Mouse (Mus musculus): Measurements from ENCODE around the gene B4galt3. TPM values are rescaled to one million over a fixed set of nuclear protein-coding genes. Genes with fewer than 3 reads are reported as not detected.

B4galt3 gene
- polyA plus RNA-seq, 1 experiment from 2014 or later = 58.4 TPM

GRCm38 (mm10) chr1:171271196-171271595 lies 1.1 kb downstream of the B4galt3 start:
- WGBS = 60% methylated on average over 9 of the region's 9 CpGs
- peak overlapping the region; percentile 97 for H3K4me2 ChIP-seq

DNA sequence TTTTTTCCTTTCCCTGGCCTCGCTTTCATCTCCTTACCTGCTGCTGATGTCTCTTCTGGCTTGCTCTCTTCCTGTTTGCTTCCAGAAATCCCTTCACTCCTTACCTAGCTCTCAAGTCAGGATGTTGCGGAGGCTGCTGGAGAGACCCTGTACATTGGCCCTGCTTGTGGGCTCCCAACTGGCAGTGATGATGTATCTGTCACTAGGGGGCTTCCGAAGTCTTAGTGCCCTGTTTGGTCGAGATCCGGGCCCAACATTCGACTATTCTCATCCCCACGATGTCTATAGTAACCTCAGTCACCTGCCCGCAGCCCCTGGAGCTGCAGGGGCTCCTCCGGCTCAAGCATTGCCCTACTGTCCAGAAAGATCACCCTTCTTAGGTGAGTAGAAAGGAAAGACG lies 1.5 kb downstream of the B4galt3 start:
- no peak overlapping the region for H3K9ac ChIP-seq (ENCODE audit: low read length)
- 79% methylated on average over 10 of the region's 10 CpGs for WGBS
- no peak overlapping the region for H3K4me2 ChIP-seq
- peaks cover 11% of the 10 kb centered on the region for H3K36me3 ChIP-seq (ENCODE audit: control insufficient read depth, insufficient read depth, low read length)
- peaks cover 10% of the 10 kb centered on the region for H3K4me1 ChIP-seq (ENCODE audit: control insufficient read depth, insufficient read depth, low read length)
- ATAC-seq (ENCODE audit: low FRiP score) (no peak), DNase-seq (ENCODE audit: low spot score, missing footprints) (no peak)
- no peak overlapping the region for H3K27ac ChIP-seq (ENCODE audit: low read depth, low read length)
- no peaks in the 10 kb centered on the region for H3K27me3 ChIP-seq (ENCODE audit: control insufficient read depth, insufficient read depth, low read length)
- H3K9me3 ChIP-seq (ENCODE audit: control insufficient read depth, low read length) = no peaks in the 10 kb centered on the region
- H3K4me3 ChIP-seq (ENCODE audit: low read depth, low read length) = no peak overlapping the region

More at GRCm38 (mm10) chr1:171271196-171271595, 1.1 kb downstream of the B4galt3 start:
- Histone ChIP-seq H3K36me3 (ENCODE audit: control insufficient read depth, insufficient read depth, low read length) (peaks cover 11% of the 10 kb centered on the region), H3K4me3 (ENCODE audit: low read depth, low read length) (peak overlapping the region; percentile 74), H3K9ac (ENCODE audit: low read length) (peak overlapping the region; percentile 78; the same call in 1 of the 2 replicates), H3K4me1 (ENCODE audit: control insufficient read depth, insufficient read depth, low read length) (peaks cover 10% of the 10 kb centered on the region), H3K27ac (ENCODE audit: low read depth, low read length) (no peak overlapping the region), H3K9me3 (ENCODE audit: control insufficient read depth, low read length) (no peaks in the 10 kb centered on the region), H3K27me3 (ENCODE audit: control insufficient read depth, insufficient read depth, low read length) (no peaks in the 10 kb centered on the region)
- DNase-seq (ENCODE audit: low spot score, missing footprints) (no peak), ATAC-seq (ENCODE audit: low FRiP score) (no peak)

- Histone ChIP-seq H3K36me3 (ENCODE audit: control insufficient read depth, insufficient read depth, low read length) (peaks cover 11% of the 10 kb centered on the region), H3K27ac (ENCODE audit: low read depth, low read length) (no peak overlapping the region), H3K4me3 (ENCODE audit: low read depth, low read length) (no peak overlapping the region), H3K4me1 (ENCODE audit: control insufficient read depth, insufficient read depth, low read length) (peaks cover 10% of the 10 kb centered on the region), H3K4me2 (no peak overlapping the region), H3K27me3 (ENCODE audit: control insufficient read depth, insufficient read depth, low read length) (no peaks in the 10 kb centered on the region), H3K9me3 (ENCODE audit: control insufficient read depth, low read length) (no peaks in the 10 kb centered on the region), H3K9ac (ENCODE audit: low read length) (no peak overlapping the region)
- ATAC-seq (ENCODE audit: low FRiP score) = no peak
- no peak for DNase-seq (ENCODE audit: low spot score, missing footprints)
- 89% methylated on average over 3 of the region's 3 CpGs for WGBS
Measured at GRCm38 (mm10) chr1:171272086-171272485, 2.0 kb downstream of the B4galt3 start.

DNA sequence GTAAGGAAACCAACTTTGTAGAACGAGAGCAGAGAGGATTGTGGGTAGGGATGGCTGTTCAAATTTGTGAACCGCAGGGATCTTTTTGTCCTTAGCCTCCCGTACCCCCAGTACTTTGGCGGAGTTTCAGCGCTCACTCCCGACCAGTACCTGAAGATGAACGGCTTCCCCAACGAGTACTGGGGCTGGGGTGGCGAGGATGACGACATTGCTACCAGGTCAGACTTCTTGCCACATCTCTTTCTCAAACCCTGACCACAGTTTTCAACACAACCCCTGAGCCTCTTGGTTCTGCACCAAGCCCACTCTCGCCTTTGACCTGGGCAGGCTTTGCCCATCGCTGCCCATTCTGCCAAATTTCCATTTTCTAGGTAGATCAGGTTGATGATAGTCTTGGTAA lies 4.0 kb downstream of the B4galt3 start:
- DNase-seq (ENCODE audit: low spot score, missing footprints) = no peak
- H3K4me1 ChIP-seq (ENCODE audit: control insufficient read depth, insufficient read depth, low read length) = peaks cover 10% of the 10 kb centered on the region
- no peak for ATAC-seq (ENCODE audit: low FRiP score)
- H3K27me3 ChIP-seq (ENCODE audit: control insufficient read depth, insufficient read depth, low read length) = no peaks in the 10 kb centered on the region
- H3K9me3 ChIP-seq (ENCODE audit: control insufficient read depth, low read length) = no peaks in the 10 kb centered on the region
- no peak overlapping the region for H3K4me2 ChIP-seq
- H3K27ac ChIP-seq (ENCODE audit: low read depth, low read length) = no peak overlapping the region
- no peak overlapping the region for H3K9ac ChIP-seq (ENCODE audit: low read length)
- H3K4me3 ChIP-seq (ENCODE audit: low read depth, low read length) = no peak overlapping the region
- 94% methylated on average over 12 of the region's 12 CpGs for WGBS
- H3K36me3 ChIP-seq (ENCODE audit: control insufficient read depth, insufficient read depth, low read length) = peaks cover 17% of the 10 kb centered on the region

GRCm38 (mm10) chr1:171275144-171275734 lies 5.1 kb downstream of the B4galt3 start:
- ATAC-seq (ENCODE audit: low FRiP score) = no peak
- Histone ChIP-seq H3K4me2 (no peak overlapping the region), H3K4me1 (ENCODE audit: control insufficient read depth, insufficient read depth, low read length) (peaks cover 11% of the 10 kb centered on the region), H3K27me3 (ENCODE audit: control insufficient read depth, insufficient read depth, low read length) (no peaks in the 10 kb centered on the region), H3K4me3 (ENCODE audit: low read depth, low read length) (no peak overlapping the region), H3K9ac (ENCODE audit: low read length) (no peak overlapping the region), H3K27ac (ENCODE audit: low read depth, low read length) (no peak overlapping the region), H3K9me3 (ENCODE audit: control insufficient read depth, low read length) (no peaks in the 10 kb centered on the region), H3K36me3 (ENCODE audit: control insufficient read depth, insufficient read depth, low read length) (peaks cover 17% of the 10 kb centered on the region)
- WGBS = 84% methylated on average over 11 of the region's 11 CpGs
- no peak for DNase-seq (ENCODE audit: low spot score, missing footprints)

- no peak for DNase-seq (ENCODE audit: low spot score, missing footprints)
- Histone ChIP-seq H3K4me3 (ENCODE audit: low read depth, low read length) (no peak overlapping the region), H3K4me2 (no peak overlapping the region), H3K4me1 (ENCODE audit: control insufficient read depth, insufficient read depth, low read length) (peaks cover 8% of the 10 kb centered on the region), H3K36me3 (ENCODE audit: control insufficient read depth, insufficient read depth, low read length) (peaks cover 17% of the 10 kb centered on the region), H3K27me3 (ENCODE audit: control insufficient read depth, insufficient read depth, low read length) (no peaks in the 10 kb centered on the region), H3K9ac (ENCODE audit: low read length) (no peak overlapping the region), H3K27ac (ENCODE audit: low read depth, low read length) (no peak overlapping the region), H3K9me3 (ENCODE audit: control insufficient read depth, low read length) (no peaks in the 10 kb centered on the region)
- 93% methylated on average over 14 of the region's 14 CpGs for WGBS
- ATAC-seq (ENCODE audit: low FRiP score) = no peak
Measured at GRCm38 (mm10) chr1:171276110-171276748, 6.1 kb downstream of the B4galt3 start.

GRCm38 (mm10) chr1:171277736-171278135 lies 7.6 kb downstream of the B4galt3 start:
- Histone ChIP-seq H3K27me3 (ENCODE audit: control insufficient read depth, insufficient read depth, low read length) (no peaks in the 10 kb centered on the region), H3K4me3 (ENCODE audit: low read depth, low read length) (no peak overlapping the region), H3K4me1 (ENCODE audit: control insufficient read depth, insufficient read depth, low read length) (peaks cover 8% of the 10 kb centered on the region), H3K4me2 (no peak overlapping the region), H3K9ac (ENCODE audit: low read length) (no peak overlapping the region), H3K27ac (ENCODE audit: low read depth, low read length) (no peak overlapping the region), H3K36me3 (ENCODE audit: control insufficient read depth, insufficient read depth, low read length) (peaks cover 17% of the 10 kb centered on the region), H3K9me3 (ENCODE audit: control insufficient read depth, low read length) (no peaks in the 10 kb centered on the region)
- no peak for DNase-seq (ENCODE audit: low spot score, missing footprints)
- ATAC-seq (ENCODE audit: low FRiP score) = no peak
- WGBS = 88% methylated on average over 10 of the region's 10 CpGs

DNA sequence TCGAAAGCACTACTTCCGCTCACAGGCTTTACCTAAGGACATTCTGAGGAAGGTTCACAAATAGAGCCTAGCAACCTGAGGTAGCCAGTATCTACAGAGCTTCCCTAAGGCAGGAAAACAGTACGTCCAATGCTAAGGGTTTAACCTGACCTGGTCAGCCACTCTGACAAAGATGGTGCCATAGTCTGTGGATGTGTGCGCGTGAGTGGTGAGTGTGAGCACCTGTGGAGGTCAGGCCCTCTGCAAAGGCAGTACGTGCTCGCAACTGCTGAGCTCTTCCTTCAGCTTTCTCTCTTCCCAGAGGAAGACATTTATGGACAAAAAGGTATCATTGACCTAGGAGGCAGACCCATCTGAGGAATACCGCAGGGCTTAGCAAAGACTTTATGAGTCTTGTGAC lies 8.3 kb downstream of the B4galt3 start:
- H3K27me3 ChIP-seq (ENCODE audit: control insufficient read depth, insufficient read depth, low read length) = no peaks in the 10 kb centered on the region

GRCm38 (mm10) chr1:171279012-171279705 lies 9.0 kb downstream of the B4galt3 start:
- peaks cover 17% of the 10 kb centered on the region for H3K36me3 ChIP-seq (ENCODE audit: control insufficient read depth, insufficient read depth, low read length)
- DNase-seq (ENCODE audit: low spot score, missing footprints) = no peak
- H3K9me3 ChIP-seq (ENCODE audit: control insufficient read depth, low read length) = no peaks in the 10 kb centered on the region

More for the DNA sequence above, 8.3 kb downstream of the B4galt3 start:
- Histone ChIP-seq H3K4me1 (ENCODE audit: control insufficient read depth, insufficient read depth, low read length) (peaks cover 8% of the 10 kb centered on the region), H3K36me3 (ENCODE audit: control insufficient read depth, insufficient read depth, low read length) (peaks cover 17% of the 10 kb centered on the region), H3K4me3 (ENCODE audit: low read depth, low read length) (no peak overlapping the region), H3K9ac (ENCODE audit: low read length) (no peak overlapping the region), H3K4me2 (no peak overlapping the region), H3K9me3 (ENCODE audit: control insufficient read depth, low read length) (no peaks in the 10 kb centered on the region), H3K27ac (ENCODE audit: low read depth, low read length) (no peak overlapping the region)
- 96% methylated on average over 8 of the region's 8 CpGs for WGBS
- ATAC-seq (ENCODE audit: low FRiP score) = no peak
- no peak for DNase-seq (ENCODE audit: low spot score, missing footprints)

More at GRCm38 (mm10) chr1:171279012-171279705, 9.0 kb downstream of the B4galt3 start:
- Histone ChIP-seq H3K27me3 (ENCODE audit: control insufficient read depth, insufficient read depth, low read length) (no peaks in the 10 kb centered on the region), H3K9ac (ENCODE audit: low read length) (no peak overlapping the region), H3K4me1 (ENCODE audit: control insufficient read depth, insufficient read depth, low read length) (peaks cover 8% of the 10 kb centered on the region), H3K4me2 (no peak overlapping the region), H3K27ac (ENCODE audit: low read depth, low read length) (no peak overlapping the region), H3K4me3 (ENCODE audit: low read depth, low read length) (0 out of 2 replicates have a peak overlapping the region, but pooled peaks have one; percentile 2)
- WGBS = 90% methylated on average over 14 of the region's 14 CpGs
- ATAC-seq (ENCODE audit: low FRiP score) = no peak
